Mouse (Mus musculus) liver, embryonic 16.5 days (tissue): ENCODE data around the gene Ces1e. TPM values are rescaled to one million over a fixed set of nuclear protein-coding genes. Genes with fewer than 3 reads are reported as not detected.
"Not testable (repeated sequence)": the region's sequence is repeated elsewhere in the genome, so short reads cannot be mapped to it uniquely, and the experiment has no call there.

ENCODE experiments used
- ATAC-seq: fragments of 200-750 bp; cut with Nextera tagmentation; 2 replicates; pipeline ENCODE4 v1.8.0; 2017; ENCODE audit warnings: low read depth, mild to moderate bottlenecking, moderate number of reproducible peaks, moderate library complexity
- H3K27ac ChIP-seq: fragments of 300-500 bp; sonication (generic); 2 replicates; pipeline ENCODE4 v1.5.1; 2014; ENCODE audit warnings: mild to moderate bottlenecking, low read length
- H3K27me3 ChIP-seq: fragments of 300-500 bp; sonication (generic); 2 replicates; pipeline ENCODE4 v1.6.1; 2014; ENCODE audit warnings: low read depth, low read length, mixed read lengths; ENCODE audit not compliant: control insufficient read depth, insufficient read depth
- H3K36me3 ChIP-seq: fragments of 300-500 bp; sonication (generic); 2 replicates; pipeline ENCODE4 v1.6.1; 2014; ENCODE audit warnings: mild to moderate bottlenecking; ENCODE audit not compliant: control insufficient read depth, insufficient read depth
- H3K4me1 ChIP-seq: fragments of 300-500 bp; sonication (generic); 2 replicates; pipeline ENCODE4 v1.6.1; 2014; ENCODE audit warnings: low read depth, low read length, mixed read lengths; ENCODE audit not compliant: control insufficient read depth
- H3K4me2 ChIP-seq: fragments of 300-500 bp; sonication (generic); 2 replicates; pipeline ENCODE4 v1.6.1; 2014; ENCODE audit warnings: low read depth, low read length, mixed read lengths
- H3K4me3 ChIP-seq: fragments of 300-500 bp; sonication (generic); 2 replicates; pipeline ENCODE4 v1.5.1; 2014; ENCODE audit warnings: low read depth, mild to moderate bottlenecking, low read length
- H3K9ac ChIP-seq: fragments of 300-500 bp; sonication (generic); 2 replicates; pipeline ENCODE4 v1.6.1; 2014; ENCODE audit warnings: low read depth, low read length
- H3K9me3 ChIP-seq: fragments of 300-500 bp; sonication (generic); replicated peaks from 2 replicates; pipeline ENCODE4 v1.6.1; 2016; ENCODE audit warnings: low read length; ENCODE audit not compliant: control insufficient read depth
- WGBS: fragments of 180-500 bp; shearing (Covaris S2); extraction: QIAGEN DNeasy Blood & Tissue Kit; methylation state at CpG from one replicate; pipeline ENCODE4 v1.1.7; 2014; ENCODE audit not compliant: insufficient replicate concordance; 5-methylcytosine and 5-hydroxymethylcytosine counted together
- polyA plus RNA-seq: library from polyadenylated mRNA; unstranded; fragments of >200 nt; fragmentation: Nextera tagmentation; extraction: Ambion mirVana; gene quantifications from 2 replicates; pipeline ENCODE4 v1.2.1, GENCODE M21; 2015

Gene Ces1e
- polyA plus RNA-seq, 1 experiment from 2014 or later = 7.2 TPM

DNA sequence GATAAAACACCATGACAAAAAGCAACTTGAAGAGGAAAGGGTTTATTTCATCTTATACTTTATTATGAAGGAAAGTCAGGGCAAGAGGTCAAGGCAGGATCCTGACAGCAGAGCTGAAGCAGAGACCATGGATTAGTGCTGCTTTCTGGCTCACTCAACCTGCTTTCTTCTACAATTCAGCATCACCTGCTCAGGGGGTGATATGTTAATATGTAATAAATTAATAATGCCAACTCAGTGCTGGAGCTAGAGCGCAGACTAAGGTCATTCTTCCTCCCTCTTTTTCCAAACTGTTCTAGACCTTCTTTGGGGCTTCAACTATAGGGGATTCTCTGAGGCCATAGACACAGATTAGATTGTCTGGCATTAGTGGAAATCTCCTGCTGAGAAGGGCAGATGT is 6.3 kb upstream of the Ces1e start:
- 60% methylated on average over 1 of the region's 1 CpGs for WGBS
- H3K4me3 ChIP-seq = no peak overlapping the region
- no peaks in the 10 kb centered on the region for H3K27me3 ChIP-seq
- no peaks in the 10 kb centered on the region for H3K4me1 ChIP-seq
- no peak for ATAC-seq
- no peak overlapping the region for H3K9ac ChIP-seq
- no peaks in the 10 kb centered on the region for H3K9me3 ChIP-seq
- no peak overlapping the region for H3K4me2 ChIP-seq
- H3K27ac ChIP-seq = no peak overlapping the region
- no peaks in the 10 kb centered on the region for H3K36me3 ChIP-seq

DNA sequence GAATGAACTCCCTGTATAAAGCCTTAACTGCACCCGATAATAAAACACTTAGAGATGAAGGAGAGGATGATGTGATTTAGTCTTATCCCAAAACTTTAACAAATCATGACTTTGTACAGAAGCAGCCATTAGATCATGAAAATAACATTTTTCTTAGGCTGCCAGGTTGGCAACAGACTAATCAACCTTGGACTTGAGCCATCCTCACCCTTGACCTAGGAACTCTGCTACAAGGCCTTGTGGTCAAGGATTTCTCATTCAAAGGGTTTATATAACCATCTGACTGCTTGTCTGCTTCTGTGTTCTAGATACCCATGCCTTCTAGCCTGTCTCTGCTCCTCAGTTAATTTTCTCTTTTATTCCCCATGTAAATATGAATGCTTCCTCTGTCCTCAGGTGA is 5.3 kb upstream of the Ces1e start:
- ATAC-seq = no peak
- WGBS = 50% methylated on average over 1 of the region's 1 CpGs

DNA sequence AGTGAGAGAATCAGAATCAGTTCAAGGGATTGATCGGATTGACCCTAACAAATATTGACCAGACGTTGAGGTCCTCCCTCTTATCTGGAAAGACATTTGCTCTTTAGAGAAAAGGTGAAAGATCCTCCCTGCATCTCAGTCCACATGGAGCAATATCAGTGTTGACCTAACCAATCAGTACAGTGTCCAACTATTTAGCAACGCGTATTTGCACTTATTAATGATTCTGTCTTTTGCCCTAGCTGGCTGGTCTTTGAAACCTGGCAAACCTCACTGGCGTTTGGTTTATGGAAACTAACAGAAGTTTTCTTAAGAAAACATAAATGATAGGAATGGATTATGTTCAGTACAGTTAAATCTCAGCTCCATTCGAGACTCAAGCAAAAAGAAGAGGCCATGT is 4.6 kb upstream of the Ces1e start:
- no peaks in the 10 kb centered on the region for H3K36me3 ChIP-seq
- H3K9me3 ChIP-seq = no peaks in the 10 kb centered on the region
- H3K27me3 ChIP-seq = no peaks in the 10 kb centered on the region
- 48% methylated on average over 6 of the region's 6 CpGs for WGBS
- 0 out of 2 replicates have a peak overlapping the region, but pooled peaks have one; percentile 9 for H3K4me2 ChIP-seq
- no peaks in the 10 kb centered on the region for H3K4me1 ChIP-seq
- no peak overlapping the region for H3K4me3 ChIP-seq
- peak; percentile 90 for ATAC-seq
- H3K9ac ChIP-seq = no peak overlapping the region
- no peak overlapping the region for H3K27ac ChIP-seq

More for the DNA sequence above, 5.3 kb upstream of the Ces1e start:
- no peaks in the 10 kb centered on the region for H3K36me3 ChIP-seq
- H3K9ac ChIP-seq = no peak overlapping the region
- no peak overlapping the region for H3K4me3 ChIP-seq
- no peak overlapping the region for H3K4me2 ChIP-seq
- H3K4me1 ChIP-seq = no peaks in the 10 kb centered on the region
- H3K9me3 ChIP-seq = no peaks in the 10 kb centered on the region
- no peaks in the 10 kb centered on the region for H3K27me3 ChIP-seq
- H3K27ac ChIP-seq = no peak overlapping the region

DNA sequence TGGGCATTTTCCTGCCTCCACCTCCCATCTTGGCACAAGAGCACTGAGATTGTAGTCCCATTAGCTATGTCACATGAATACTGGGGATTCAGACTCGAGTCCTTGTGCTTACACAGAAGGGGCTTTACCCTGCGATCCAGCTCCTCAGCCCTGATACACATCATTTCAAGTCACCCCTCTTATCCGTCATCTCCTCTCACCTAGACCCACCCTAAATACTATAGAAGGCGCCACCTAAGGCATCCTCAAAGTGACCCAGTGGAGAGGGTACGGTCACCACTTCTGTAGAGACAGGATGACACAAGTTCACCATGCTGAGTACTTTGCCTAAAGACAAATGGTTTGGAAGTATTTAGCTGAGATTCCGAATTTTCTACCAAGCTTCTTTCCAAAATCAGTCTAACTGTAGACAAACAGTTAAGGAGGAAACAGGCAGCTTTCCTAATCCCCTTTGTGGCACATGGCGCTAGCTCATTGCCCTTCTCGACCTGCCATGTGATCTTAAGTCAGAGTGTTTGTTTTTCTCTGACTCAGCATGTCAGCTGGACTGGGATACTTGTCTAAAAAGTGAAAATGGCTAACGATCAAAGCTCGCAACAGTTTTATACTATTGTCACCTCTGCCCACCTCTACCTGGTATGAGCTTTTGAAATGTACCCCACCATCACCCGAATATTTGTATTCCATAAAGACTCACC is 597 bp downstream of the Ces1e start:
- Histone ChIP-seq H3K36me3 (no peaks in the 10 kb centered on the region), H3K9me3 (no peaks in the 10 kb centered on the region), H3K9ac (no peak overlapping the region), H3K27ac (no peak overlapping the region), H3K4me1 (no peaks in the 10 kb centered on the region), H3K27me3 (no peaks in the 10 kb centered on the region), H3K4me2 (no peak overlapping the region), H3K4me3 (no peak overlapping the region)
- 0 out of 2 replicates have a peak, but pooled peaks have one; percentile 30 for ATAC-seq
- WGBS = 47% methylated on average over 11 of the region's 11 CpGs

DNA sequence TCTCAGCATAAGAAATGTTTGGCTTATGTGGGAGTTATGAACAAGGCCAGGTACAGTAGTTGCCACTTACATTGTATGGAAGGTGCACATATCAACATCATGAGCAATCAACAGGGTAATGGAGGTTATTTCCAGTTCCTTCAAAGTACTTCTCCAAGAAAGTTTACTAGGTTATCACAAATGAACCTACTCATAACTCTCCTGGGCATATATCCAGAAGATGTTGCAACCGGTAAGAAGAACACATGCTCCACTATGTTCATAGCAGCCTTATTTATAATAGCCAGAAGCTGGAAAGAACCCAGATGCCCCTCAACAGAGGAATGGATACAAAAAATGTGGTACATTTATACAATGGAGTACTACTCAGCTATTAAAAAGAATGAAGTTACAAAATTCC is 2.9 kb downstream of the Ces1e start:
- not testable (repeated sequence) for H3K9ac ChIP-seq, H3K4me3 ChIP-seq, H3K4me2 ChIP-seq, H3K36me3 ChIP-seq, H3K27ac ChIP-seq, ATAC-seq, H3K27me3 ChIP-seq, H3K4me1 ChIP-seq, H3K9me3 ChIP-seq
- 90% methylated on average over 1 of the region's 1 CpGs for WGBS

DNA sequence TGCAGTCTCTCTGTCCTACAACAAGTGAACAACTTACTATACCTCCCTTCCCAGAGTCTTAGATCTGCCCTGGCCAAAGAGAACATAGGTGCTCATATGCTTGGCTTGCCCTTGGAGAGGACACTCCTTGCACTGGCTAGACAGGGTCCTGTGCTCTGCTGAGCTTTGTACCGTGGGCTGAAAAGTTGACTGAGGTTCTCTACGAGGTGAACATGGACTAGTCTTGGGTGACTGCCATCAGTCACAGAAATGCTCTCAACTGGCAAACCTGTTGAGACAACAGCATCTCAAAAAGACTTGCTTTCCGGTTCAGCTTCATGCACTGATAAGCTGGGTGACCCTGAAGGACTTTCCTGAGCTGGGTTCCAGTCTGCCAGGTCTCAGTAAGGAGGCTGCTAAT is 7.5 kb downstream of the Ces1e start:
- no peak for ATAC-seq
- 49% methylated on average over 3 of the region's 3 CpGs for WGBS
- Histone ChIP-seq H3K9me3 (no peaks in the 10 kb centered on the region), H3K4me3 (no peak overlapping the region), H3K4me2 (no peak overlapping the region), H3K9ac (no peak overlapping the region), H3K27ac (no peak overlapping the region), H3K27me3 (no peaks in the 10 kb centered on the region), H3K36me3 (no peaks in the 10 kb centered on the region), H3K4me1 (no peaks in the 10 kb centered on the region)

DNA sequence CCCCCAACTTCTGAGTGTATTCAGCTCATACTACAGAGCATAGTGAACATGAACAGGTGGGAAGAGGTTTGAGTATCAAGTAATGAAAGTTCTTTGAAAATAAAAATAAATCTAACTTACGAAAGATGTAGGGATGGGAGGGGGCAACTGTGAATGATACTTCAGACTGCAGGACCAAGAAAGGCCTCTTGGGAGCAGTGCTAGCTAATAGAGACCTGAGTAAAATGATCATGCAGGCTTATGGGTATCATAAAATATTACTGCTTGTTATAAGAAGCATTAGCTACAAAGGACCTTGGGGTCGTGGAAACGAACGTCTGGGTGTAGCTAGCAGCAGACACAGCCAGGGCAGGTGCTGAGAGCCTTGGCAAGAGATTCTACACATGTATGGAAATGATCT is 11.6 kb downstream of the Ces1e start:
- Histone ChIP-seq H3K27me3 (no peaks in the 10 kb centered on the region), H3K4me3 (no peak overlapping the region), H3K4me1 (no peaks in the 10 kb centered on the region), H3K27ac (no peak overlapping the region), H3K4me2 (no peak overlapping the region), H3K9me3 (no peaks in the 10 kb centered on the region), H3K9ac (no peak overlapping the region), H3K36me3 (no peaks in the 10 kb centered on the region)
- no peak for ATAC-seq
- WGBS = 58% methylated on average over 4 of the region's 4 CpGs

DNA sequence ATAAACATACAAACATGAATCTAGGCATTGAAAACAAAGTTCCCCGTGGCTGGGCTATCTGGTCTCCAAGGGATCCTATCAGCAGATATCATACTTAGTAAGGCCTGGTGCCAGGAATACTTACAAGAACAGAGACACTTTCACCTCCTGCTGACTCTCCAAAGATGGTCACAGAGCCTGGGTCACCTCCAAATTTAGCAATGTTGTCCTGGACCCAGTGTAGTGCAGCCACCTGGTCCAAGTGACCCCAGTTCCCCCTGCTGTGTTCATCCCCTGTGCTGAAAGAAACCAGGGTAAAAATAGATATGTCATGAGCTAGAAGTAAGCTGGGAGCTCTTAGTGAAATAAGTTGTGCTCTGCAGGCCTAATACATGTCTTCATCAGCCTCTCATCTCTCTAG is 12.0 kb downstream of the Ces1e start:
- no peaks in the 10 kb centered on the region for H3K36me3 ChIP-seq
- no peak for ATAC-seq

DNA sequence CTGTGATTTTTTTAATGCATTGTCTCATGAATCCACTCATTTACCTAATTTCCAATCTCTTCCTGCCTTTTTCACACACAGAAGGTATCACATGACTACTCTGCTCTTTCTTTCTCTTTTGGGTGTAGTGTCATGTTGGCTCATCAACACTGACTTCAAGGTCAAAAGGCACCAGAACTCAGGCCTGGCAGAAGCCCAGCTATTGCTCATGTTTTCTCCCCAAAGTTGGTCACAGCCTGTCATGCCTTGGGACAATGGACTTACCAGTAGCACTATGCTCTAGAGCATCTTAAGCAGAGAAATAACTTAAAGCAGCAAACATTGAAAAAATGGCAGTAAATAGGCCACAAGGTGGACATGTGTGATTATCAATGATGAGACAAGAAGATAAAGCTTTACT is 18.3 kb downstream of the Ces1e start:
- no peaks in the 10 kb centered on the region for H3K4me1 ChIP-seq
- H3K4me3 ChIP-seq = no peak overlapping the region
- ATAC-seq = no peak
- H3K36me3 ChIP-seq = no peaks in the 10 kb centered on the region
- H3K4me2 ChIP-seq = no peak overlapping the region
- H3K27ac ChIP-seq = no peak overlapping the region
- no peaks in the 10 kb centered on the region for H3K27me3 ChIP-seq
- no peak overlapping the region for H3K9ac ChIP-seq
- no peaks in the 10 kb centered on the region for H3K9me3 ChIP-seq

More for the DNA sequence above, 12.0 kb downstream of the Ces1e start:
- Histone ChIP-seq H3K9ac (no peak overlapping the region), H3K27me3 (no peaks in the 10 kb centered on the region), H3K9me3 (no peaks in the 10 kb centered on the region), H3K4me3 (no peak overlapping the region), H3K27ac (no peak overlapping the region), H3K4me1 (no peaks in the 10 kb centered on the region), H3K4me2 (no peak overlapping the region)
- WGBS = 52% methylated on average over 1 of the region's 1 CpGs
